Mouse (Mus musculus): ENCODE results near the gene Abracl. TPM values are rescaled to one million over a fixed set of nuclear protein-coding genes. Genes with fewer than 3 reads are reported as not detected.

Gene Abracl
- polyA plus RNA-seq, 1 experiment: 61.8 TPM

GRCm38 (mm10) chr10:17989136-17989535, 34.0 kb downstream of the Abracl start:
- no peak for TF ChIP-seq CTCF (IDR thresholded peaks at IDR 0.05; ENCODE audit: borderline replicate concordance, extremely low read depth, insufficient read depth, insufficient read length)
- no peak for DNase-seq (ENCODE audit: low read depth)

GRCm38 (mm10) chr10:17987823-17988423, 35.2 kb downstream of the Abracl start:
- TF ChIP-seq CTCF (IDR thresholded peaks at IDR 0.05; ENCODE audit: borderline replicate concordance, extremely low read depth, insufficient read depth, insufficient read length) (no peak), POLR2A (IDR thresholded peaks at IDR 0.05; ENCODE audit: borderline replicate concordance, extremely low read depth, insufficient read depth, insufficient read length, poor library complexity, severe bottlenecking) (no peak)
- DNase-seq (ENCODE audit: low read depth): no peak

- no peak for TF ChIP-seq CTCF (IDR thresholded peaks at IDR 0.05; ENCODE audit: borderline replicate concordance, extremely low read depth, insufficient read depth, insufficient read length)
- DNase-seq (ENCODE audit: low read depth): peak; percentile 80
These were observed 39.8 kb downstream of the Abracl start for GRCm38 (mm10) chr10:17983313-17983712.

GRCm38 (mm10) chr10:17966090-17966489, 57.0 kb downstream of the Abracl start:
- DNase-seq (ENCODE audit: low read depth): no peak
- TF ChIP-seq POLR2A (IDR thresholded peaks at IDR 0.05; ENCODE audit: borderline replicate concordance, extremely low read depth, insufficient read depth, insufficient read length, poor library complexity, severe bottlenecking): no peak
- no peak for TF ChIP-seq CTCF (IDR thresholded peaks at IDR 0.05; ENCODE audit: borderline replicate concordance, extremely low read depth, insufficient read depth, insufficient read length)

Other genes with a start within 250 kb of the Abracl start
- 0.81 and 1.4 TPM in 2 replicates for gene Txlnb, start 227.1 kb downstream of the Abracl start, polyA plus RNA-seq (2012; rRNA removed)
- gene Heca, start 75.2 kb downstream of the Abracl start, polyA plus RNA-seq (2012; rRNA removed): 20.2 and 21.8 TPM in 2 replicates
- gene Reps1, start 32.6 kb upstream of the Abracl start, polyA plus RNA-seq (2012; rRNA removed): 85.6 and 86.1 TPM in 2 replicates
- gene Ect2l, start 187.6 kb upstream of the Abracl start, polyA plus RNA-seq (2012; rRNA removed): 0.05 TPM in 2 replicates
- 10.4 and 22.0 TPM in 2 replicates for gene Ccdc28a, start 211.7 kb upstream of the Abracl start, polyA plus RNA-seq (2012; rRNA removed)